Mouse (Mus musculus): Measurements from ENCODE around the gene Miga2.

- TF ChIP-seq CTCF (IDR thresholded peaks at IDR 0.05; ENCODE audit: low read depth, low read length) (no peak), POLR2A (IDR thresholded peaks at IDR 0.05; ENCODE audit: borderline replicate concordance, low read depth, low read length) (no peak)
Measured at GRCm38 (mm10) chr2:30371544-30371943, 7.5 kb downstream of the Miga2 start.
